Mouse (Mus musculus) adrenal gland, postnatal 14 days (tissue): ENCODE measurements around the gene Cmtr1. TPM values are rescaled to one million over a fixed set of nuclear protein-coding genes. Genes with fewer than 3 reads are reported as not detected.

Source experiments
- DNase-seq: peaks from one replicate; pipeline ENCODE4 v3.0.0; 2021; ENCODE audit warnings: mixed read lengths
- total RNA-seq: library from RNA; stranded (reverse); gene quantifications from 2 replicates; pipeline ENCODE4 v1.2.3, GENCODE M21; 2021

Gene Cmtr1
- total RNA-seq, 1 experiment from 2014 or later, result 71.6 TPM

DNA sequence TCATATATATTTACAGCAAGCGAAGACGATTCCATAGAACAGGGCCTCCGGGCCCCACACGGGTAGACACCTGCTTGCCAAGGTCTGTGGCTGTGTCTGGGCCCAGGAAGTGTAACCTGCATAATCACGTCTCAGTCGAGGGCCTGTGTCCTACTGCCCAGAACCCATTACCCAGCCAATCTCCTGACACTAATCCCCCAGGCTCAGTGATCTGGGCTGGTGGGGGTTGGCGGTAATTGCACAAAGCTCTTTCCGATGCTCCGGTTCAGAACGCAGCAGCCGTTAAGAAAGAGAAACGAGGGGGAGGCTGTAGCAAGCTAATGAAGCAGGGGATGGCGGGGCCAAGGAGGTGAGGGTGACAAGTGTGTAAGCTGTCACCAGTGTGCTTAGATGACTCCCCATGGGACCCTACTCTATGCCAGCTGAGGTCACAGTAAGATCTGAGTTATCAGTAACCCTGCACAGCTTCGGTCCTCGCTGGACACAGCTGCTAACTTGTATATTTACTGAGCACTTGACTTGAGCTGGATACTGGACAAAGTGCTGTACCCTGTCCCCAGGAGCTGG lies 76.1 kb downstream of the Cmtr1 start:
- no peak for DNase-seq

DNA sequence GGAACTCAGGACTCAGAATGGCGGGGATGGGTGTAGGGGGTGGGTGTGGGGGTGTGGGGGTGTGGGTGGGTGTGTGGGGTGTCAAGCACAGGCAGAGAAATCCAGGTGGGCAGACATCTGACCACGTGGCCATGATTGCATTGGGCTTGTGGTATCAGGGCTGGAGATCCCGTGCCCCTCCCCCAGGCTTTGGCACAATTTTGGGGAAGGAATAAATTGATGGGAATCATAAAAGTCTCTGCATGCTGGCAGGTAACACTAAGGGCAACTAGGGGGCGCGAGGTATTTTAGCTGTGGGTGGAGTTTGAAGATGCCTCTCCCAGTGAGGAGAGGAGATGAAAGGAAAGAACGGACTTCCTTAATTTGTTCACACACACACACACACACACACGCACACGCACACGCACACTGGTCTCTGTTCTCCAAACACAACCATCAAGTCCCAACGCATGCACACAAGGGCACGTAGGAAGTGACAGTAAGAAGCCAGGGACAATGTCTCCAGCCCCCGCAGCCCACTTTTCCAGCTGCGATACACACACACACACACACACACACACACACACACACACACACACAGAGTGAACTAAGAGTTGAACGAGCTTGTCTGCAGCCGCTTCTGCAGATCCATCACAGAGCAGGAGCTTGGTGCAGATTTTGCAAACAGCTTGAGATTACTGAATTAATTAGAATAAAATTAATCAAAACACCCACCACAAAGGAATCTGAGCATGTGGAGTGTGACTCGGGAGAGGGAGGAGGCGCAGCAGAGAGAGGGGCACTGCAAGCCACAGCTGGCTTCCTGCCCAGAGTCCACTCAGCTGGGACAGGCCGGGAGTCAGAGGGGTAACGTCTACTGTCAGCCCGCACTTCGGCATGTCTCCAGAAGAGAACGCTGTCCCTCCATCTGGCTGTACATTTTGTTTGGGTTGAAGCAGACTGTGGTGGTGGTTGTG lies 77.7 kb downstream of the Cmtr1 start:
- peak; percentile 69 for DNase-seq

DNA sequence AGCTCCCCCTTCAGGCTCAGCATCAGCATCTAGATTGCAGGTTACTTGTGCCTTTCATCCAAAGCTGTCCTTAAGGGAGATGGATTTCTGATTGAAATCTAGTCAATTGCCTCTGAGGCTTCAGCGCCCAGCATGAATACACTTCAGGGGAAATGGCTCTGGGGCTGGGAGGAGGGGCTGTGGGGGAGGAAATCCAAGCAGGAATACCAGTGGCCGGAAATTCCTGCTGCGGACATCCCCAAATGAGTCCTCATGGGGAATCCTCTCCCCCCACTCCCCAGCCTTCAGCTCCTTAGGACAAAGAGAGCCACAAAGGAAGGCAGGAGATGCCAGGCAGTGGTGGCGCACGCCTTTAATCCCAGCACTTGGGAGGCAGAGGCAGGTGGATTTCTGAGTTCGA lies 87.1 kb downstream of the Cmtr1 start:
- no peak for DNase-seq

DNA sequence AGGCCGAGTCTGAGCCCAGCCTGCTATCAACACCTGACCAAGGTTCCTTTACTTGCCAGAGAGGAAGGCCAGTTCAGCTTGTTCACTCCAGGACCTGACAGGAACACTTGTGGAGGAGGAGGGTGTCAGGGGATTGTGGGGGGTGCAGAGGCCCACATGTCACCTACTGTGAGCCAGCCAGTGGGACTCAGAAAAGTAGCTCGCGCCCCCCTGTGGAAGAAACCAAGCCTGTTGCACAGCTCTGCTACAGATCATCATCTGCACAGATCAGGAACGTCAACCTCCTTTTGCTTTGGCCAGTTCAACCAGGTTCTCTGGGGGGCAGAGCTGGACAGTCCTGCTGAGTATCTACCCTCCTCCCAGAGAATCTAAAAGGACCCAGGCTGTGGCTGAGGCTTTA lies 94.1 kb downstream of the Cmtr1 start:
- DNase-seq, result no peak

Other genes starting within 250 kb of the Cmtr1 start
- gene Pim1, start 169.8 kb upstream of the Cmtr1 start, total RNA-seq, result 104 and 129 TPM in 2 replicates
- not detected in 2 replicates for gene Gm17657, start 111.0 kb upstream of the Cmtr1 start, total RNA-seq
- 23.7 and 24.6 TPM in 2 replicates for gene Tbc1d22b, start 110.8 kb upstream of the Cmtr1 start, total RNA-seq
- gene Tmem217, start 108.2 kb upstream of the Cmtr1 start, total RNA-seq, result not detected in 2 replicates
- gene Rnf8, start 45.8 kb upstream of the Cmtr1 start, total RNA-seq, result 41.5 and 45.4 TPM in 2 replicates
- gene Gm28043, start 45.7 kb upstream of the Cmtr1 start, total RNA-seq, result 3.2 and 3.3 TPM in 2 replicates
- 12.7 and 13.9 TPM in 2 replicates for gene Ccdc167, start 56.4 kb downstream of the Cmtr1 start, total RNA-seq